Mouse (Mus musculus) cerebellum, adult 2 months (tissue): ENCODE results near the gene Sik2.

Experiments used
- CTCF ChIP-seq: fragments of 200-500 bp; IDR thresholded peaks from 2 replicates; pipeline ENCODE4 v1.5.1; 2011; ENCODE audit warnings: low read depth, mild to moderate bottlenecking, control low read depth, low read length, moderate library complexity, borderline replicate concordance; ENCODE audit not compliant: insufficient read depth
- POLR2A ChIP-seq: fragments of 200-500 bp; IDR thresholded peaks from 2 replicates; pipeline ENCODE4 v1.6.1; 2011; ENCODE audit warnings: low read length, control low read depth, borderline replicate concordance; ENCODE audit not compliant: insufficient read depth

DNA sequence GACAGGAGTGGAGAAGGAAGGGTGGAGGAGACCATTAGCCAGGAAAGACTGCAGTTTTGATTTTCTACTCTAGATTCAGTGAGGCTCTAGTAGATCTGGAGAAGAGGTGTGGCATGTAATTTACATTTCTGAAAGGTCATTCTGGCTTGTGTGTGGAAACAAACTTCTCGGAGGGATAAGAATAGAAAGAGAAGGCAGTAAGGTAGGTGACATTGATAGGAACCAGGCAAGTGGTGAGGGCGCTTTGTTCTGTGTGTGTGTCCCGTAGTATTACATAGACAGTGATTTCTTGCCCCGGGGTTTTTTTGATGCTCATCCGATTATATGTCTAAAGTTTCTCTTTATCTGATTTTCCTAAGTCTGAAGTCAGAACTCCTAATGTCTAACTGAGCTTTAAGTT, 144.0 kb downstream of the Sik2 start:
- TF ChIP-seq CTCF (no peak), POLR2A (no peak)
